Mouse (Mus musculus) bone marrow macrophage, adult 2 months (primary cell): ENCODE data around the gene Mid2.

Experiments used
- CTCF ChIP-seq: IDR thresholded peaks from 2 replicates; pipeline ENCODE4 v1.5.1; 2012; ENCODE audit warnings: low read depth, mild to moderate bottlenecking, low read length, moderate library complexity
- POLR2A ChIP-seq: IDR thresholded peaks from 2 replicates; pipeline ENCODE4 v1.6.1; 2012; ENCODE audit warnings: mild to moderate bottlenecking, low read depth, low read length, borderline replicate concordance

- no peak for TF ChIP-seq POLR2A
- no peak for TF ChIP-seq CTCF
Observed at GRCm38 (mm10) chrX:140664479-140665241, at the start of gene Mid2.
